Mouse (Mus musculus): Measurements from ENCODE around the gene Slc27a4.
A peak's percentile ranks its signal among the peaks of the same experiment; 100 is the strongest.
"Not testable (repeated sequence)": the region's sequence is repeated elsewhere in the genome, so short reads cannot be mapped to it uniquely, and the experiment has no call there.

Gene Slc27a4

DNA sequence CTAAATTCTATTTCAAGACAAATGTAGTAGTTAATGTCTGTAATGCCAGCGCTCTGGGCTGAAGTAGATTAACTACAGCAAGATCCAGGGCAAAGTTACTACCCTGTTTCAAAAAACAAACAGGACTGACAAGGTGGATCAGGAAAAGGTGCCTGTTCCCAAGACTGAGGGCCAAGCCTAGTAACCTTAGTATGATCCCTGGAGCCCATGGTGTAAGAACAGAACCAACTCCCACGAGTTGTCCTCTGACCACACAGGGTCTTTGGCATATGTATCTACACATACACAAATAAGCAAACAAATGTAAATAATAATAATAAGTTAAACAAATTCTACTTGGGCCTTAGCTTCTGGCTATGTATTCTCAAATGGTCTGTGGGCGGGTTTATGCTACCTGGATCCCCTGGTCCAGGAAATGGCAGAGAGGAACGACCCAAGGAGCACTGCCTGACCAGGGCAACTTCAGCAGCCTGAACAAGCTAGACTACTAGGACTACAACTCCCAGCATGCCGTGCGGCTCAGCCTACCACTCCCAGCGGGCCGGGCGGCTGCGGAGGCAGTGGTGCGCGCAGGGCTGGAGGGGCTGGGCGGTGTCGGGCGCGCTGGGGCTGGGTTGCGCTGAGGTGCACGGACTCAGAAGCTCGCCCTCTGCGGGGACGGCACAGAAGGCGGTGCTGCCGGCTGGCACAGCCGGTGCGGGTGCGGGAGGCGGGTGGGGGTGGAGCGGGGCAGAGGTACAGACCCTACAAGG lies at the start of gene Slc27a4:
TSS of gene Slc27a4 (plus strand) at position 560 of the 752 bp plus-strand sequence.
- DNase-seq, result peak; percentile 96

DNA sequence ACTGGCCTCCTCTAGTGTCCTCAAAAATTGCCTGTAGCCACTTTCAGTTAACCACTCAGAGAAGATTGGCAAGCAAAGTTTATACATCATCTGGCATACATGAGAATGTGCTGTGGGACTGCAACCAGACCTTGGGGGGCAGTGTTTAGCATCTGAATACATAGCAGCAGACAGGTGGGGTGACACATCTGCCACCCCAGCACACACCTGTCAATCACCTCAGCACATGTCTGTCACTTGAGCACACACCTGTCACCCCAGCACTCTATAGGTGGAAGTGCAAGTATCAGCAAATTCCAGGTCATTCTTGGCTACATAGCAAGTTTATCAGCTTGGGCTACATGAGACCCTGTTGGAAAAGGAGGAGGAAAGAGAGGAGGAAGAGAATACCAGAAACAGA lies 46.7 kb upstream of the Slc27a4 start:
- DNase-seq, result no peak

DNA sequence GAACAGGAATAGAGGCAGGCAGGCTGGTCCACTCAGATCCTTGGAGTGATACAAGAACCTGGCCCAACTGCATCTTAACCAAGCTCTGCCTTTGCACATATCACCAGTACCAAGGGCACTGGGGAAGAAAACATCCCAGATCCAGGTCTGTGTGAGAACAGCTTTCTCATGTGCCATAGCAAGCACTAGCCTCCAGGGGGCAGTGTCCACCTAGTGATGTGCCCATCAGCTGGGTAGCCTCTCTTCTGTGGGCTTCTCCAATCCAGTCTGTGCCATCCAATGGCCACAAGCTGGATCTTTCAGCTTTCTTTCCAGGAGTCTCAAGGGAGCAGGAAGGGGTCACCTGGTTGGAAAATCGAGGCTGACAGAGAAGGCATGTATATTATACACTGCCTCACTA lies 37.6 kb upstream of the Slc27a4 start:
- peak; percentile 52 for DNase-seq

DNA sequence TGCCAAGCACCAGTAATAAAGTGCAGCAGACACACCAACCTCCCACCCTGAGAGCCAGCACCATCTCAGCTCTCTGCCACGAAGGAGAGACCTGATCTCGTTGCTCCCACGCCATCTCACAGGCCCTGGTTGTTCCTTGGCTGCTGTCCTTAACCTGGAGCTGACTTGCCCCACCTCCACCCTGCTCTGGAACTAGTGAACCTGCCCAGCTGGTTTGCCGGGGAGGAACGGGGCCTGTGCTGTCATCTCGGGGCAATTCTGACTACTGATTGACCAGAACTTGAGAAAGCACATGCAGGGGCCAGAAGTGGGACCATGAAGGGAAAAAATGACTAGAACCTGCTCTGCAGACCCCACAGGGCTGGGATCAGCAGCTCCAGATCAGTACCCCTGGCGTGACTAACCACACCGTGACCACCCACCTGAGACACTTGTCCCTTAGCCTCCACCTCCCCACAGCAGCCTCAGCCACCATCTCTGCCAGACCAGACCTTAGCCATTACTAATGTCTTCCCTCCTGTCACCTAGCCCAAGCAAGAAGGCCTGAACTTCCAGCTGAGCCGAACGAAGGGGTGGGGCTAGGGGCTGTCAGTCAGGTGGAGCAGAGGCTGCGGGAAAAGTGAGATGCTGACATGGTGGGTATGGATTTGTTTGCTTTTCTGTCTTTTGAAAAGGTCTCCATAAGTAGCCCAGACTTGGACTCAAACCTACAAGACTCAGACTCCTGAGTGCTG lies 34.3 kb upstream of the Slc27a4 start:
- DNase-seq, result no peak

DNA sequence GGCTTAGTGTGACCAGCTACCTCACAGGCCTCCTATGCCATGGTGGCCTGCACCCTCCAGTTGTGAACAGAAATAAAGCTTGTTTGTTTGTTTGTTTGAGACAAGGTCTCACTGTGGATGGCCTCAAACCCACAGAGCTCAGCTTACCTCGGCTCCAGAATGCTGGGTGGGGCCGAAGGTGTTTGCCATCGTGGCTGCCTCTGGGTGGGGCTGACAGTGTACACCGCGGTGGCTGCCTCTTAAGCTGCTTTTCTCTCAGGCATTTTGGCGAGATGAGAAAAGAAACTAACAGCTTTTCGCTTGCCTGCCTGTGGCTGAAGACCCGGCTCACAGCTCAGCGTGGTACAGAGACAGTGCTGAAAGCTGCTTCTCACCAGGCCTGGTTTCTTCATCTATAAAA lies 33.5 kb upstream of the Slc27a4 start:
- no peak for DNase-seq

DNA sequence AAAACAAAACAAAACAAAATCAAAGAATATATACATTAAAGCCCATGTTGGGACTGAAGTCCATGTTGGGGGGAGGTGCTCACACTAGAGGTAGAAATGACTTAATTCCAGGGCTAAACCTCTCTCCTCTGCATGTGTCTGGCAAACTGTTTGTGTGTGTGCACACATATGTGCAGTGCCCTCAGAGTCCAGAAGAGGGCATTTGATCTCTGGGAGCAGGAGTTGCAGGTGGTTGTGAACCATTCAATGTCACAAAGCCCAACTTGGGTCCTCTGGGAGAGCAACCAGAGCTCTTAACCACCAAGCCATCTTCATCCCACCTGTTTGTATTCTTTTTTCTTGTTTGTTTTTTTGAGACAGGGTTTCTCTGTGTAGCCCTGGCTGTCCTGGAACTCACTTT lies 32.3 kb upstream of the Slc27a4 start:
- no peak for DNase-seq

DNA sequence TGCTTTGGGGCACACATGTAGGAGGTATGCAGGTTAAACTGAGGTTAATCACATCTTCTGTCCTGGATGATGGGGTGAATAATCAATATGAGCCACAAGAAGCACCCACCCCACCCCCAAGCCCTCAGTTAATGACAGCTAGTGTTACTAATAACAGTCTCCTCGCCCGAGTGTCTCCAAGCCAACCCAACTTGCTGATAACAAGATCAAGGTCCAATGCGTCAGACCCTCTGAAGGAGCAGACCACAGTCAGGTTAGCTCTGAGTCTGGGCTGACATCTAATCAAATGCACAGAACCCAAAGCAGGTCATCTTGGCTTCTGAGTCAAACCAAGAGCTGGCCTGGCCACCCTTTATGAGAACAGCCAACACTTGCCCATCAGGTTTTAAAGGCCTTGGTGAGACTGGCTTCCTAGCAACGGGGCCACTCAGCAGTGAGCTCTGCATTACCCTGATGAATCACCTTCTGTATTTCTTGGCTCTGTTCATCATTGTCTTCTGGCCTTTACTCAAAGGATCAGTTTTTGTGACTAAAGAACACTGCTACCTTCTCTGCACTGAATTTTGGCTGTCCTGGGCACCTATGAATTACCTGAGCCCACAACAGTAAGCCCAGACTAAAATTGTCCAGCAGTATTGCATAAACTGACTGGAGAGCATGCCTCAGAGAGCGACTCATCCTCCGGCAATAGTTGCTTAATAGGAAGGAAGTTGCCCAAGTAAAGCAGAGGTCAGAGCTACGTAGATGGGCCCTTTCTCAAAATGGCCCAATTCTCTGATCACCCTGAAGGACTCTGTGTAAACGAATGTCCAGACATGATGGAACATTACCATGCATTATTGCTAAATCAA lies 30.6 kb upstream of the Slc27a4 start:
- DNase-seq, result no peak

DNA sequence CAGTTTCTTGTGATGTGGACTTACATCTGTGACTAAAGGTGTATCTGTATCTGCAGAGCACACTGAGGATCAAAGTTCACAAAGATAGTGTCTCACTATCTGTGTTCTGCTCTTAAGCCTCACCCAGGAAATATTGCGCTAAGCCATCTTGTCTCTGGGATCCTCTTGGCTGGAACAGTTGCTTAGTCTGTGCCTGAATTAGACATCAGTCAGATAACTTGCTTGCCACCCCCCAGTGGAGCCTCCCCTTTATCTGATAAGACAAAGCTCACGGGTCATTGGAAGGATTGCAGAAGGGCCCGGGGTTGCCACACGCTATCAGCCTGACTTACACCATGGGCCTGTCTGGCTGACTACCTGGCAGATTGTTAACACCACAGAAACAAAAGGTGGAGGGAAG lies 29.1 kb upstream of the Slc27a4 start:
- DNase-seq, result no peak

DNA sequence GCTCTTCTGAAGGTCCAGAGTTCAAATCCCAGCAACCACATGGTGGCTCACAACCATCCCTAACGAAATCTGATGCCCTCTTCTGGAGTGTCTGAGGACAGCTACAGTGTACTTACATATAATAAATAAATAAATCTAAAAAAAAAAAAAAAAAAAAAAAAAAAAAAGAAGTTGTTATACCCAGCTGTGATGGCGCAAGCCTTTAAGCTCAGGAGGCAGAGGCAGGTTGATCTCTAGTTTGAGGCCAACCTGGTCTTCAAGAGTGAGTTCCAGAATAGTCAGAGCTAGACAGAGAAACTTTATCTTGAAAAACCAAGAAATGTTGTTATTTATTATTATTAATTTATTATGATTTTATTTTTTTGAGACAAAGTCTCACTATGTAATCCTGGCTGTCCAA lies 21.2 kb upstream of the Slc27a4 start:
- DNase-seq, result not testable (repeated sequence)

DNA sequence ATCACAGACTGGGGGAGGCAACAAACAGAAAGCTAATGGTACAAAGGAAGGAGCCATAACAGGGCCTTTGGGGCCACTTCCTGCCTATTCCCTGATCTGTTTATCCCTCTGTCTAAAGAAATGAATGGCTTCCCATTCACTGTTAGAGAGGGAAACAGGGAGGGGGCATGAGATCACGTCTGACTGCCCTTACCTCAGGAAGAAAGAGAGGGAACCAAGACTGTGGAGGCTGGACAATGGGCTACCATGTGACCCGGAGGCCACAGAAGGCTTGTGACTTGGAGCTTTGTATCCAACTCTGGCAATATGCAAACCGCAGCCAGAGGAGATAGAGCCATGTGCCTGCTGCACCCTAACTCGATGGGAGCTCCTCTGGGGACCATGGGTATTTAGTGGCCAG lies 18.1 kb upstream of the Slc27a4 start:
- no peak for DNase-seq

DNA sequence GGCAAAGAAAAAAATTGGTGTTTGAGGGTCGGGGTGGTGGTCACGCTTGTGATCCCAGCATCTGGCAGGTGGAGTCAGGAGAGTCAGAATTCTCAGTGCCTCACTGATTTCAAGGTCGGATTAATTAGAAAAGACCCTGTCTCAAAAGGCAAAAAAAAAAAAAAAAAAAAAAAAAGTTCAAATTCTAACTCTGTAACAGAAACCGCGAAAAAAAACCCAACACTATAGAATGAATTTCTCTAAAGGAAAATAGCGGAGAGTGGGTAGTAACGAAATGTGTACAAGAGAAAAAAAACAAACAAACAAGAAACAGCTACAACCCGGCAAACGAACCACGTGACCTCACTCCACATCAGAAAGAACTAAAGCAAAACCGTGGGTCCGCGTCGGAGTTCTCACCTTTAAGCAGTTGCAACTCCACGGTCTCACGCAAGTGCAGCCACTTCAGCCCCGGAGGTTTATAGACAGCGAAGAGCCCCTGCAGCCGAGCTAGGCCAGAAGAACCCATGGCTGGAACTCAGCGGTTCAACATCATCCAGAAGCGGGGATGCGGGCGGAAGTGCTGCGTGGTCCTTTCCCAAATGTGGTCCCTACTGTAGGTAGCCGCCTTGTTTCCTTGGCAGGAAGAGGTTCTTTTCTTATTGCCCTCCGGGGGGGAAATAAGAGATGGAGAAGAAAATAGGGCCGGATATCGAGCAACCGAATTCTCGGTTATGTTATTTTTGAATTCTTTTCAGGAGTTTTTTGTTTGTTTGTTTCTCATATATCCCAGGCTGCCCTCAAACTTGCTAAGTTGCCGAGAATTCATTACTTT lies 15.1 kb upstream of the Slc27a4 start, which contains the start of gene Coq4:
TSS of gene Coq4 (plus strand) at position 390 of the 814 bp plus-strand sequence.
- DNase-seq, result peak; percentile 92

DNA sequence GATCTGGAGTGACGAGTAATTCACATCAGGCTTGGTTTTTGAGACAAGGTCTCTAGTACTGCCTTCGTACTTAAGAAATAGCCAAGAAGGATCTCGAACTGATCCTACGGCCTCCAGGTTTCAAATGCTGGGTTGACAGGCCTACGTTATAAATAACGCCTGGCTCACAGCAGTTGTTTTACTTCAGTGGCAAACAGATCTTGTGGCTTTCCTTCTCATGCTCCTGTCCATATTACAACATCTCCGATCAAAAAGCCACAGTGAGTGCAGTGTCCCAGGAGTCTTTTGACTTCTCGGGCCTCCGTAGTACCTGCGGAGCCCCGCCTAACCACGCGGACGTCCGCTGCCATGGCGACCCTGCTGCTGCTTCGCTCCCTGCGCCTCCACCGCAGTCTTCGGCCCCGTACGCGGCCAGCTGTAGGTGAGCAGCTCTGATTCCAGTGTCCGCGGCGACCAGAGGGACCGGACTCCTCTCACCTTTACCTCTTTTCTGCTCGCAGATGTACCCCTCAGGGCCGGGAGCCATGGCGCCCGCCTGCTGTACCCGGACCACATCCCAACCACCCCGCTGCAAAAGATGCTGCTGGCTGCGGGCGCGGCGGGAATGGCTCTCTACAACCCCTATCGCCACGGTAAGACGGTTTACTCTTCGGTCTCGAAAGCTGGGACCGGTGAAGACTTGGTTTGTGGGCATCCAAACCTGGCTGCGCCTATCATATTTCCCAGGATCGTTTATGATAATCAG lies 14.3 kb upstream of the Slc27a4 start, which contains the start of gene Trub2:
TSS of gene Trub2 (minus strand) at position 566 of the 745 bp plus-strand sequence.
- DNase-seq, result peak; percentile 80

DNA sequence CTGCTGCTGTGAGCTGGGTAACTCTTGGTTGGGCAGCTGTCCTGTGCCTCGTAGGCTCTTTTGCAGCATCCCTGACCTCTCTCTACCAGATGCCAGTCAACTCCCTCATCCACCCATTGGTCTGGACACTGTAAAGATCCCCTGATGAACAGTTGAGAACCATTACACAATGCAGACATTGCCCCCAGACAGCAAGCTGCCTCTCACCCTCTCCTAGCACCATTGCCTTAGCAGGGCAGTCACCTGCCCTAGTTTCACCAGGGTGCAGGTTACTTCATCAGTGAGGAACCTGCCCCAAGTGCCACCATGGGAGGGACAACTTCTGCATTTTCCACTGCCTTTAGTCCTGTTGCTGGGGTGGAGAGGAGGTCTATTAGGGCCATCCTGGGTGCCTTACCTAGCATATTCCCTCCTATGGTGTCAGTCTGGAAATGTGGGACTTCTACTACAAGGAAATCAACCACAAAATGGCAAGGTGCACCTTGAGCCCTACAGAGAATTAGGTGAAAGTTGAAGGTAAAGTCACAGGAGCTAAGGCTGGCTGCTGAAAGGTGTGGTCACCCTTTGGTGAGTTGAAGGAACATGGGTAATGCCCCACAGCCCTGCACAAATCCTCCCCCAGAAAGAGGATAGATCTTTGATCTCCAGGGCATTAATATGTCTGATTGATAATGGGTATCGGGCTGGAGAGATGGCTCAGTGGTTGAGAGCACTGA lies 9.5 kb upstream of the Slc27a4 start:
- DNase-seq, result no peak

DNA sequence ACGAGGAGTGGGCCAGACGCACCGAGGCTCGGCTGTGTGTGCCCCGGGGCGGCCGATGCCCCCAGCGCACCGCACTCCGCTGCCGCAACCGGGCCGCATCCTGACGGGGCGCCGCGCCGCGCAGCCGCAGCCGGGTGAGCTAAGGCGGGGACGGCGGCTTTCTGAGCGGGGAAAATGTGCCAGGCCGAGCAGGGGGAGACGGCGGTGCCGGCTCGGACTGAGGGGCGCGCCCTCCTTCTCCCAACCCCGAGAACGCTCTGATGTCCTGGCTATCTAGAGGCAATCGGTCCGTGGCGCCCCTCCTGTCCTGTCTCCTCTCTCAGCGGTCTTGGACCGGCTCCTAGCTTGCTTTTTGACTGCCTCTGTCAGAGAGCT lies 380 bp downstream of the Slc27a4 start:
- no peak for DNase-seq

DNA sequence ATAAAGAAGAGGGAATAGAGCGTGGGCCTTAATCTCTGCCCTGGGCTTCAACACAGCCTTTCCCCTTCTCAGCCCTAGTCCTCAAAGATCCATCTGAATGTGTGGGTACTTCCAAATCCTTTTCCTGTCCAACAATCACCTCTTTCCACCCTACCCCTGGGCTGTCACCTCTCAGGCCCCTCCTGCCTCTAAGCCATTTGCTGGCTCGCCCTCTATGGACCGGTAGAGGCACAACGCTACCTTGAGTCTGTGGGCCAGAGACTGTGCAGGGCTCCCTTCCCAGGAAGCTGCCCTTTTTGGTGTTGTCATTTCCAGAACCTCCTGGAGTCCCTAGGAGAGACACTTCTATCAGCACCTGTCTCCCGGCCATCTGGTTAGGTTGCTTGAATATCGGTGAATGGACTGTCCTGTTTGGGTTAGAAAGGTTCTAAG lies 982 bp downstream of the Slc27a4 start:
- peak; percentile 40 for DNase-seq

DNA sequence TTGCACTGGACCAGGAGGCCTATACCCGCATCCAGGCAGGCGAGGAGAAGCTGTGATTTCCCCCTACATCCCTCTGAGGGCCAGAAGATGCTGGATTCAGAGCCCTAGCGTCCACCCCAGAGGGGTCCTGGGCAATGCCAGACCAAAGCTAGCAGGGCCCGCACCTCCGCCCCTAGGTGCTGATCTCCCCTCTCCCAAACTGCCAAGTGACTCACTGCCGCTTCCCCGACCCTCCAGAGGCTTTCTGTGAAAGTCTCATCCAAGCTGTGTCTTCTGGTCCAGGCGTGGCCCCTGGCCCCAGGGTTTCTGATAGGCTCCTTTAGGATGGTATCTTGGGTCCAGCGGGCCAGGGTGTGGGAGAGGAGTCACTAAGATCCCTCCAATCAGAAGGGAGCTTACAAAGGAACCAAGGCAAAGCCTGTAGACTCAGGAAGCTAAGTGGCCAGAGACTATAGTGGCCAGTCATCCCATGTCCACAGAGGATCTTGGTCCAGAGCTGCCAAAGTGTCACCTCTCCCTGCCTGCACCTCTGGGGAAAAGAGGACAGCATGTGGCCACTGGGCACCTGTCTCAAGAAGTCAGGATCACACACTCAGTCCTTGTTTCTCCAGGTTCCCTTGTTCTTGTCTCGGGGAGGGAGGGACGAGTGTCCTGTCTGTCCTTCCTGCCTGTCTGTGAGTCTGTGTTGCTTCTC lies 13.4 kb downstream of the Slc27a4 start:
- no peak for DNase-seq

DNA sequence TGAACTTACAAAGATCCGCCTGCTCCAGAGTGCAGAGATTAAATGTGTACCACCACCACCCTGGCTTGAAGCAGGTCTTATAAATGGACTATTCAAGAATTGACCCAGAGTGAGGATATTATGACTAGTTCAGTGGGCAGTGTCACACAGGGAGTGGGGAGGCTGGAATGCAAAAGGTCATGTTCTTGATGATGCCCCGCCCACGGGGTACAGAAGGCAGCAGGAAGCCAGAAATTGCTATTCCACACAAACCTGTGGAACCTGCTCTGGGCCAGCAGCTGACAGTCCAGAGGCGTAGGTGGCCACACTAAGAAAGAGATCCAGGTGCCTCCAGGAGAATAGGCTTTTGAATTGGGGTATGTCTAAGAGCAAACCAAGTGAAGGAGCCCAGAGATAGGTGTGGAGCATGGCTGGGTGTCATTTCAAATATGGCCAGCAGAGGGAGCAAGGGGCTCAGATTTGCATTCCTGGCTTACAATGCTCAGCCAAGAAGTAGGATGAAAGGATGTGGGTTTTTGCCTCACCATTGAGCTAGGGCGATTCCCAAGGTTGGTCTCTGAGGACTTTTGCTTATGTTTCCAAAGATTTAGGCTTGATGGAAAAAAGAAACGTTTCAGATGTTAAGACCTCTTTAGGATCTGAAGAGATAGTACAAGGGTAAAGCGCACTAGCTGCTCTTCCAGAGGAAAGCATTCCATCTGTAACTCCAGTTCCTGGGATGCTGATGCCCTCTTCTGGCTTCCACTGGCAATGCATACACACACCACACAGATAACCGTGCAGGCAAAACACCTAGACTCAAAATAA lies 15.2 kb downstream of the Slc27a4 start:
- DNase-seq, result peak; percentile 91

DNA sequence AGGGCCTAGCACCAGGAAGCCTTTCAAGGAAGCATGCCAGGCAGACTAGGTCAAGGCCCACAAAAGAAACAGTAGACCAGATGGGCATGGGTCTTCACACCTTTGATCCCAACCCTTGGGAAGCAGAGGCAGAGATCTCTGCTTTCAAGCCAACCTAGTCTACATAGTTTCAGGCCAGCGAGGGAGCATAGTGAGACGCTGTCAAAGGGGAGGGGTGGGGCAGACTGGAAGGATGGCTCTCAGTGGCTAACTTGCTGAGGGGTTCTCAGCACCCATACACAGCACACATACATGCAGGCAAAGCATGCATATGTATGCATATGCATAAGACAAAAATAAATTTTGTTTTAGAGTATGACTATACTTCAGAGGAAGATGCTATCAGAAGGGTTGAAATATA lies 16.9 kb downstream of the Slc27a4 start:
- no peak for DNase-seq

DNA sequence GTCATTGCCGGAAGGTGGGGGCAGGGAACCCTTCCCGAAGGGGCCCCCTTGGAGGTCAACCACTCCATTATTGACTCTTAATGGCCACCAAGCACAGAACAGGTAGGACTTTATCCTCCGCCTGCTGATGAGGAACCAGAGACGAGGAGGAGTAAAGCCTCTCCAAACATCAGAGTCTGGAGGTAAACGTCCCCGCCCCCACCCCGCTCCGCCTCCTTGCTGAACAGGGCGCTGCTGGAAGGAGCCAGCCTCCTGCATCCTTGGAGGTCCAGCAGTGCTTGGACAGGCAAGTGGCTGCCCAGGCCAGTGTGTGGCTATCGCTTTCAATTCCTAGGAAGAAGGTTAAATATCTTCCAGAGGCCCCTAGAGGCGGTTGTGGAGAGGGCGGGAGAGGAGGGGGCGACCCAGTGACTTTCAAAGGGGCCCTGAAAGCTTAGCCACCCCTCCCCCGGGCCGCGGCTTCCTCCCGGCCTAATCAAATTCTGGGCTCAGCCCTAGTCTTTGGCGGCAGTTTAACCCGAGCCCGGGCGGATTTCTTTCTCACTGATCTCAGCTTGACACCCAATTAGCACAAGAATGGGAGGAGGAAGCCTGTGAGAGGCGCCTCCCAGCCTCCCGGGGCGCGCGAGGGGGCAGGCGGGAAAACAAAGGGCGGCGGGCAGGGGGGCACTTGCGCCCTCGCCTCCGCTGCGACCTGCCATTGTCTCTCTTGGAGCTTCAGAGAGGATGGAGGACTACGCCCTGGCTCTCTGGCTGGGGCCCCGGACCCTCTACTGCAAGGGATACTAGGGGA lies 17.8 kb downstream of the Slc27a4 start, which contains the start of gene Urm1:
TSS of gene Urm1 (plus strand) at position 51 of the 793 bp plus-strand sequence.
- peak; percentile 57 for DNase-seq

All from cerebellum, adult 8-10 months (tissue).